Mouse (Mus musculus): ENCODE data around the gene Ctnnd2.

The Ctnnd2 gene

DNA sequence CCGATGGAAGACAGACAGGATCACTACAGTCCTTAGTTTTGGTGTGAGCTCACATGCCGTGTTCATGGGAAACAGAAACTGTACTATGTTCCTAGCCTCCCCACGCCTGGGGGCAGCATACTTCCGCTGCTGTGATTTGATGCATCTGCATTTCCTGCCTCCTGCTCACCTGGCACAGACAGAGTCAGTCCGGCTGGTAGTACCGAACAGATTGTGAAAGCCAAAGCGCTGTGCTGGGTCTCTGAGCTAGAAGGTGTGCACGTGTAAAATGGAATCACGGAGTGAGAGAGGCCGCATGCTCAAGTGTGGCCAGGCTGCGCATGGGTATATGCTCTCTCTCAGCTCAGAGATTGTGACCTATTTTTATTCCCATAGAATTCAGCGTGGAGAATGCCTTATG is 820.0 kb downstream of the Ctnnd2 start:
- DNase-seq (ENCODE audit: low spot score): no peak

DNA sequence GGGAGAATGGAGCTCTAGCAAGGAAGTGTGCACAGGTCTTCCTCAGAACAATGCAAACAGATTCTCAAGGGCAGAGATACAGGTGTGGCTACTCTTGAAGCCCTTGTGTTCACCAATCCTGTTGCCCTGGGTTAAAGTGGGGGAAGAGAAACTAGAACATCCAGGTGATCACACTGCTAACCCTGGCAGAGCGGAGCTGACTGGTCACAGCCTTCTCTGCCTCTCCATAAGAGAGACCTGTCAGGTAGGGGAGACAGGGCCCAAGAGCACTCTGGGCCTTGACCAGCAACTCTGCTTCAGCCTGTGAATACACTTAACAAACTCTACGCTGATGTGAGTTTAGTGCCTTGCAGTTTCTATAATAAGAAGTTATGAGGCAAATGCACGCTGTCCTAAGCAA is 820.5 kb downstream of the Ctnnd2 start:
- no peak for DNase-seq (ENCODE audit: low spot score)

DNA sequence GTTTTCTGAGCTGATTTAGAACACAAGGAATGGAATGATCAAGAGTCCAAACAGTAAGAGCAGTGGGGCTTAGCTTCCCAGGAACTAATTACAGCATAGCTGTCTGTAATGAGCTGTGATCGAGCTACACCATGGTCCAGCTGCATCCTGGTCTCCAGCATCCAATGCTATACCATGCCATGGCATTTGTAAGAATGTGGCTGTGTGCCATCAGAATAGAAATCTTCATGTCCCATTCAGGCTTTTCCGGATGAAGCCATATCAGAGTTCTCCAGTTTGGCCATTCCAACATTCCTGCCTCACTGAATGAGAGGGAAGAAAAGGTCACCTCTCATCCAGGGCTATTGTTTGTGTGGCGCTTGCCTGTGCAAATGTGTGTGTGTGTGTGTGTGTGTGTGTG is 823.0 kb downstream of the Ctnnd2 start:
- no peak for DNase-seq (ENCODE audit: low spot score)

DNA sequence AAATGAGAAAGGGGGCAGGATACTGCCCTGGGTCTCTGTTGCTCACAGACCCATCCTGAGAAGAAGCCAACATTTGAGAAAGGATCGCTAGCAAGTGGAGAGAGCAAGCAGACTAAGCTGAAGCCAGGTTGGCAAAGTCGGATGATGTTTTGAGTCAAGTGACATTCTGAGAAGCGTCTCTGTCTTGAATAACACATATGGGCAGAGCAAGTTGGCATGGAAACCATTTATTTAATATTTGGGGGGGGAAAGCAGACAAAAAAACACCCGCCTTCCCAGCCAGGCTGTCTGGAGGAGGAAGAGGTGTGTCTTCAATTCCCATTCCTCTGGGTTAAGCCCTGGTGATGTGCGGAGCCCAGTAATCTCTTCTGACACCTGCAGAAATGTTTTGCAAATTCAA is 832.1 kb downstream of the Ctnnd2 start:
- no peak for DNase-seq (ENCODE audit: low spot score)

DNA sequence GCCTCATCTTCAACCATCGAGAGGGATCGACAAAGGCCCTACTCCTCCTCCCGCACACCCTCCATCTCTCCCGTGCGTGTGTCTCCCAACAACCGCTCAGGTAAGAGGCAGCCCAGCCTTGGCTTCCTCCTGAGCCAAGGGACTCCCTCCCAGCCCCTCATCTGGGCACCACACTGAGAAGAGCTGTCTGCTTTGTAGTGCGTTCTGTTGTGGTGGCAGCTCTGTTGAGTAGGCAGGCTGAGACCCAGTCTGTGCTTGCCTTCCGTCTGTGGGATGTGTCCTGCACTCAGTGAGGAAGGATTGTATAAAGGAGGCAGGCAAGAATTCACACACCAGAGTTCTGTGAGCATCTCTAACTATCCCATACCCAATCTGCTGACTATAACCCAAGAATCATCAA is 832.6 kb downstream of the Ctnnd2 start:
- no peak for DNase-seq (ENCODE audit: low spot score)

DNA sequence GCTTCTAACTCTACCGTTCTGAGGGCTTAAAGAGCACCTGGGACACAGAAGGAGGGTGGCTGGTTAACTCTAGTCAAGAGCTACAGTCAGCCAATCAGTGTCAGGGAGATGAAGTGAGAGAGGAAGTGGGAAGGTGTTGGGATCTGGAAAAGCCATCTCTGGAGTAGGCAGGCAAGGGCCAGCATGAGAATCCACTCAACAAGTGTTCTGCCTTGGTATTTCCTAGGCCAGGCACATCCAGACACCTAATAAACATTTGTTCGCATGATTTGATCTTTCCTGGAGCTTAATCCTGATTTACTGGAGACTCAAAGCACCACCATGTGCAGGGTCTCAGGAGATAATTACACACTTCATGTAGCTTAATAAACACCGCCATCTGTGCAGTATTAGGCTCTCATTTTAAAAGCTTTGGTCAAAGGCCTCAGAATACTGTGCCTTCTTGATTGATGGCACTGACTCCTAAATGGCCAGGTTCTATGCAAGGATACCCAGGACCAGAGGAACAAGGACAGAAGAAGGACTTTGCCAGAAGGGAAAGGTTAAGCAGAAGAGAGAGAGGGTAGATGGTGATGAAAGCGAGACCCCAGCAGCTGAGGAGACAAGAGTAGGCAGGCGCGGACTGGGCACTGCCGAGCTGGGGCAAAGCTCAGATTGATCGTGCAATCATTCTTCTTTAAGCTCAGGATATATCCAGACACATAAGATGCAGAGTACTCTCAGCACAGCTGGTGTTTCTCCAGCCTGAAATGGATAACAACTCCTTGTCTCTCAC is 833.8 kb downstream of the Ctnnd2 start:
- no peak for DNase-seq (ENCODE audit: low spot score)

DNA sequence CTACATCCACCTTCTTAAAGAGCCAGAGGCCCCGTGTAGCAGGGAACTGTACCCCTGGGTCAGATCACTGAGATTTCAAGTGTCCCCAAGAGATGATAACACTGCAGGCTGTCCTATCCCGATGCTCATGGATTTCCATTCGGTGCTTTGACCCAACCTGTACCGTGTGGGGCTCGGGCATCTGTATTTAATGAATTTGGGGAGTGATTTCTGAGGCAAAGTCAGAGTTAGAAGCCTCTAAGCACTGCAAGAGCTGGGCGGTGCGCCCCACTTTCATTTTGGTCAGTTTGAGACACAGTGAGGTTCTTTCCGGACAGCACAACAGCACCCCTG is 834.4 kb downstream of the Ctnnd2 start:
- DNase-seq (ENCODE audit: low spot score): no peak

DNA sequence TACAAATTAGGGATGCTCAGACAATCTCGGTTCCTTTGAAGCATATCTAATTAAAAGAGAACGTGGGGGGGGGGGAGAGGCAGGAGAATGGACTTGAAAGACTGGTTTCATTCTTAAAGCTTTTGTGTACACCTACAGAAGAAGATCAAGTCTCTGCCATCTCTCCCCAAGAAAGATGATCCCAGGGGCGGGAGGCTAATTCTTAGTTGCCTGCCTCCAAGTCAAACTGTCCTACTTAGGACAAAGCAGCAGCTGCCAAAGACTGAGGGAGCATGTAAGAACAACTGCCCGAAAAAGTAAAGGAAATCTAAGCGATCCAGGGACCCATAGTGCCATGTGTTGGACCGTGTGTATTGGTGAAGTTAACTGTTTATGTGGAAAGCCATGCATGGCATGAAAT is 836.2 kb downstream of the Ctnnd2 start:
- no peak for DNase-seq (ENCODE audit: low spot score)

DNA sequence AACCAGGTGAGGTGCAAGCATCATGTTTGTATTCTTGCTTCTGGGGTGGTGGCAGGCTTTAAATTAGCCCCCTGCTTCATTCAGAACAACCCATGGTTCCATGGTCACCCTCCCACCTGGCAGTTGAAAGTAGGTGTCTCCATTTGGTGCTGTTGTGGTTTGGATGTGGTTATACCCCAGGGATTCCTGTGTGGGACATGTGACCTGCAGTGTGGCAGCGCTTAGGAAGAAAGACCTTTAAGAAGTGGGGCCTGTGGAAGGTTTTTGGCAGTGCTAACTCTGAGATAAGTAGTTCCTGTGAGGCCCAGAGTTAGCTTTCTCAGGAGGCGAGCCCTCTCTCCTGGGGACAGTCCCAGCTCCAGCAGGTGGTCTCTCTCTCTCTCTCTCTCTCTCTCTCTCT is 848.4 kb downstream of the Ctnnd2 start:
- no peak for DNase-seq (ENCODE audit: low spot score)

DNA sequence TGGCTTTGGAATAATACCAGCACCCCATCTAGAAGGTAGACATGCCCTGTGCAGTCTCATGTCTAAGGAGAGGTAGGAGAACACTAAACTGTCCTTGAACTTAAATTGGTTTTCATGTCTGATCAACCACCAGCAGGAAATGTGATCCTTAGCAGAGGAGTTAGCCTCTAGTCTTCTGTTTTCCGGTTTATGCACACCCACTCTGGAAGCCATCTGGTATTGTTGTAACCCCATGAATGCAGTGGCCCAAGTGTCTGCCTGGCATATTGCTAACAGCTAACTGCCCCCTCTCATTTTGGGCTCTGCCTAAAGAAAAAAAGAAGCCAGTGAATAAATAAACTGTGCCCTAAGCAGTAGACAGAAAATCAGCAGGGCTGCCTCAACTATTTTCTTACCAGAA is 849.6 kb downstream of the Ctnnd2 start:
- no peak for DNase-seq (ENCODE audit: low spot score)

DNA sequence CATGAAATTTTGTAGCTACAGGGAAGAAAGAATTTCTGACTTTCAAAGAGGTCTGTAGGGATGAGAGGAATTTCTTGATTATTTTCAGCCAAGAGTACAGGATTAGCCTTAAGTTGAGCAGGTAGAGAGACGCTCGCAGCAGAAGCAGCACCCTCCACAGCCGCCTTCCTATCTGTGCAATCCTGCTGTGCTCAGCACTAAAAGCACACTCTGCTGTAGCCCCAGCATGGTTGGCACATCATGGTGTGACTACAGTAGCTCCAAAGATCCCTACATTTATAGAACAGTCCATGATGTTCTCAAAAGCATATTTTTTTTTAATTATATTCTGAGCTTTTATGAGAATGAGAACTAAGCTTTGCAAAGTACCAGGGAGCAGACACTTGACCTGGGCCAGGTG is 850.1 kb downstream of the Ctnnd2 start:
- DNase-seq (ENCODE audit: low spot score): no peak

DNA sequence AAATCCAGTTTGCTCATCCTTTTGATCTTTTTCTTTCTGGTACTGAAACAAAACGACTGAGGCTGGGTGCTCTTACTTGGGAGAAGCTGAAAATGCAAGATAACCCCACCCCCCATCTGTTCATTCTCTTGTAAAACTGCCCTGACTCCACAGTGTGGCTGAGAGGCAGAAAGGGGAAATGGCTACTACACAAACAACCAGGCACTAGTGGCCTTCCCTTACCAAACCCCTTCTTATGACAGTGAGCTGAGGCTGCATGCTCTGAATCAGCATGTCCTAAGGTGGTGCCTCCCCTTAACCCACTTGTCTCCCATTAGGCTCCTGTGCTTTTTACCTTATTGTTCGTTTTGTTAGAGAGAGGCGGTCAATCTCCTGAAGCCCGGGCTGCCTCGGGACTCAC is 851.4 kb downstream of the Ctnnd2 start:
- DNase-seq (ENCODE audit: low spot score): no peak

DNA sequence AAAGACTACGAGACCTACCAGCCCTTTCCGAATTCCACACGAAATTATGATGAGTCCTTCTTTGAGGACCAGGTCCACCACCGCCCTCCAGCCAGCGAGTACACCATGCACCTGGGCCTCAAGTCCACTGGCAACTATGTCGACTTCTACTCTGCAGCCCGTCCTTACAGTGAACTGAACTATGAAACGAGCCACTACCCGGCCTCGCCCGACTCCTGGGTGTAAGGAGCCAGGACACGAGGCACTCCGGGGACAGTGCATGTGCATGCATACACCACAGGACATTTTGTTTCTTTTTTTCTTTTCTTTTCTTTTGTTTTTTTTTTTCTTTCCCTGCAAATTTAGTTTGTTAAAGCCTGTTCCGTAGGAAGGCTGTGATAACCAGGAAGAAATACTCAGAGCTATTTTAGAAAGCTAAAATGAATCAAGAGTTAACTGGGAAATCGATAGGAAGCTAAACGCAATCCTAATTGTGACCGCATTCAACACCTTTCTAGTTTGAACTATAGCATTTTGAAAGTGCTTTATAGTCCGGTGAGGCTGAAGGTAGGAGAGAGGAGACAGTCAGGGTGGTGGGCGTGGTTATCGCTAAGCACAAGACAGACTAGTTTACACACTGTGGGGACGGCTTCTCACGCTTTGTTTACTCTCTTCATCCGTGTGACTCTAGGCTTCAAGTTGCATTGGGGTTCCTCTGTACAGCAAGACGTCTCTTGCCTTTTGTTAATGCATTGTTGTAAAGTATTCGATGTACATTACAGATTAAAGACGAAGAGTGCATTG is 855.2 kb downstream of the Ctnnd2 start:
- no peak for DNase-seq (ENCODE audit: low spot score)

DNA sequence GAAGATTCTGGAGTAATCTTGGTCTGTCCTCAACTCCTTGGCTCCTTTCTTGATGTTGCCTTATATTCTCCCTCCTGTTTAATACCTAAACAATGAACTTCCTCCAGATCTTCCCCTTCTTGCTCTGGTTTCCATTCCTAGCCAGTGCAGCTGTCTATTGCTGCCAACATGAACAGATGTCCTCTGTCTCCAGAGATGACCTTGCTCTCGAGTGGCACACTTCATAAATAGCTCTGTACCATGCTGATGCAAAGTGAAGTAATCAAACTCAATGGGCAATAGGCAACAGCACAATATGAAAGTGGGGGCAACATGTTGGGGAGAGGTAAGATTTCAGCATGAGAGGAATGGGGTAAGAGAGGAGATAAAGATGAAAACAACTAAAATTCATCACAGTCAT is 872.6 kb downstream of the Ctnnd2 start:
- no peak for DNase-seq (ENCODE audit: low spot score)

DNA sequence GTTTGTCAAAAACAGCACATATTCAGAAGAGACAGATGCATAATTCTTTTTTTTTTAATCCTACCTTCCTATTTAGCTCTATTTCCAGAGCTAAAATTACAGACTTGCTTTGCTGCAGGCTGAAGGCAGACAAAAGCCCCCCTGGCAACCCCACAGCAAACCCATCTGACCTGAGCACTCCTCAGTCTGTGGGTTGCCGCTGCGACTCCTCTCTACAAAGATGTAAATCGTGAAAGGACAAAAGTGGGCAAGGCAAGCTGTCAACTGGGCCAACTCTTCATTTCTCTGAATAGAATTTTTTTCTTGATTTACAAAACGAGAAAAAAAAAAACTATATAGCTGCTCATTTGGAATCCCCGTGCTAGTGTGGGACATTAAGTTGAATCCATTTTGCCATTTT is 879.1 kb downstream of the Ctnnd2 start:
- no peak for DNase-seq (ENCODE audit: low spot score)

DNA sequence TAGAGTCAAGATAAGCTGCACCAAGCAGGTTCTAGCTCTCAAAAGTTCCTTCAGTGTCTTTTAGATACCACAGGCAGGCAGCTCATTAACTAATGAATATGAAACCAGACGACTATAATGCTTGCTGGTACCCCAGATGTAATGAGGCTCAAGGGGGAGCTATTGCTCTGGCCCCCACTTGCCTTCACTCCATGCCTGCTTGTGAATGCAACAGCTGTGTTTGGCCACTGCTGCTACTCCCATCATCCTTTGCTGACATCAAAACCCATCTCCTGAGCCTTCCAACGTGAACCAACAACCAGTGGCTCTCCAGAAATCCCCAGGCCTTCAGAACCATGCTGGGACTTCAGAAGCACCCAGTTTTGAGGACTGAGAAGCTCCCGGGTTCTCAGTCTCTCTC is 883.8 kb downstream of the Ctnnd2 start:
- no peak for DNase-seq (ENCODE audit: low spot score)

DNA sequence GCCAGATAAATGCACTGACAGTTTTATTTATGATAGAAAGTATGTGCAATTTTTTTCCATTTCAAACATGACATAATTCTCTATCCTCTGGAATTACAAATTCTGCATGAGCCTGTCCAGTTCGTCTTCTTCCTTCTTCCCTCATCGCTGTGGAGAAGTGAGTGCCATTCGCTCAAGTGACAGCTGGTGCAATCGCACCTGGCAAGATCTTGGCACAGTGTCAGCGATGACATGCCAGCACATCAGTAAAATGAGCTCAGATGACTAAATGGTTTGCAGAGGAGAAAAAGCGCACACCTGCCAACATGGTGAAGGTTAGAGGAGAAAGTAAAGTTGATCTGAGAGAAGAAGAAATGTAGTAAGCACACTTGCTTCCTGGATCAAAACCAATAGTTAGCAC is 885.9 kb downstream of the Ctnnd2 start:
- DNase-seq (ENCODE audit: low spot score): no peak

DNA sequence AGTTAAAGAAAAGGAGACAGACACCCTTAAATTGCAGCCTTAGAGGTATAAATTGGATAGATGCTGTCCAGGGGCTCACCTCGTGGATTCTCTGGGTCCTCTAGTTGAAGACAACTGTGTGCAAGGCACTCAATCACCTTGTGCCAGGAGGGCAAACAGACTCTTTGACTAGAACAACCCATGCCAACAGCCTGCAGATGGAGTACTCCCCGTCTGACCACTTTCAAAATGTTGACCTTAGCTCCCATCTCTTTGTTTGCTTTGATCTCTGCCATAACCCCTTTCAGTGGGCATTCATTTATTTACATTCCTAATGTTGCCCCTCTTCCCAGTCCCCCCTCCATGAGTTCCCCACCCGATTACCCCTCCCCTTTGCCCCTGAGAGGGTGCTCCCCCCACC is 891.3 kb downstream of the Ctnnd2 start:
- no peak for DNase-seq (ENCODE audit: low spot score)

DNA sequence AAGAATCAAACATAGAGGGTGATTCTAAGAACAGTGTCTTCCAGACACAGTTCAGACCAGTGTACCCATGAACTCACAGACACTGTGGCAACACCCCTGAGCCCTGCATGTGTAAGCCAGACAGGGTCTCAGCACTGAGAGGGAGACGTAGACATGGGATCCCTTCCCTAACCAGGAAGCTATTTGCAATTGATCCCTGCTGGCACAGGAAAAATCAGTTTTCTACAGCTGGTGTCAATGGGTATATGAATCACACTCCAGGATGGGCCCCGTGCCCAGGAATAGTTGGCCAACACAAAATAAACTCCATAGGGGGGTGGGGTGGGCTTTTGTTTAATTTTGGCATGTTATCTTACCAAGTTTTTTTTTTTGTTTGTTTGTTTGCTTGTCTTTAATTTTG is 895.7 kb downstream of the Ctnnd2 start:
- DNase-seq (ENCODE audit: low spot score): no peak

DNA sequence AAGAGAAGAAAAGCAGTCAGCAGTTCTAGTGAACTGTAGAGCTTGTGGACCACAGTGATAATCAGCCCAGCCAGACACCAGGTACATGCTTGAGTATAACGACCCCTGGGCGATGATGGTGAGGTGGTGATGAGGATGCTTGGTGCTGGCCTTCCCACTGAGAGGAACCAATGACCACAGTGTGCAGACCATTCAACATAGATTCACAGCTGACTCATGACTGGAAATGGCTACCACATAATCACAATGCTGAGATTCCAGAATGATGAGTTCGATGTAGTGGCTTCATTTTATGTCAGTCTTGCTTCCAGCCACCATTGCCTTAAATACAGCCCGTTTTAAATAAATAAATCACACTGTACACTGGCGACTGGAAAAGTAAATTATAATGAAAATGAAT is 897.9 kb downstream of the Ctnnd2 start:
- no peak for DNase-seq (ENCODE audit: low spot score)

All from urinary bladder, postnatal 10 days (tissue).